28 mouse cellular contexts compared by ENCODE assay signal in the genomic region with DNA sequence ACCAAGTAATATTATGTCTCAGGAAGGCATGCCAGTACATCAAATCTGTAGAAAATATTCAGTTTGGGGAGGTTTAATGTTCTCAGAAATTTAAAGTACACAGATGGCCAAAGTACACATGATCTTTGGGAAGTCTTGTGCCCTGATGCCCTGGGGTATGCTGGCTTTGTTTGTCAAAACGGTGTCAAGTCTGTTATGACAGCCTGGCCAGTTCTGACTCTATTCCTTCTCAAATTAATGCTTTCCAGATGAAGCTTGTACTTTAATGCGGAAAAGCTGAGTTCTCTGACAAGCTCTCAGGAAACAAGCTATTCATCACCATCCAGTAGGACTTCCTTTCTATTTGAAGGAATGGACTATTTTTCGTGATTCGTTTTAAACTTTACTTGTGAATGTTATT.
DNase-seq lines count a peak whose midpoint lies in the region; ATAC-seq and TF ChIP-seq lines count a peak whose summit lies in the region.
"Had no signal": no experiment of that assay in that cellular context is flagged by ENCODE, and none has a peak within 500 bp of the region (broad histone marks: within the 10 kb centered on the region; RNA-seq: fewer than 3 reads in every experiment).

No protein-coding gene starts in this region.

- no peak overlapping the region for H3K4me3 ChIP-seq in lung, embryonic 14.5 days (ENCODE audit: low read depth, low read length)
- no peak overlapping the region for H3K4me3 ChIP-seq in heart, embryonic 12.5 days
- H3K4me3 ChIP-seq: gastrocnemius, adult 2 months; liver, embryonic 12.5 days; midbrain, embryonic 12.5 days; myocyte; stomach, embryonic 15.5 days had no signal

- H3K27ac ChIP-seq in lung, embryonic 14.5 days (ENCODE audit: low read depth) = no peak overlapping the region
- no peak overlapping the region for H3K27ac ChIP-seq in heart, embryonic 12.5 days (ENCODE audit: poor library complexity, severe bottlenecking)
- H3K27ac ChIP-seq: gastrocnemius, adult 2 months; hindbrain, embryonic 14.5 days; liver, embryonic 12.5 days; midbrain, embryonic 12.5 days; stomach, embryonic 15.5 days had no signal

- 30% methylated on average over 4 of the region's 4 CpGs for WGBS in lung, embryonic 14.5 days
- WGBS in heart, embryonic 12.5 days = 55% methylated on average over 4 of the region's 4 CpGs

- H3K9me3 ChIP-seq in lung, embryonic 14.5 days (ENCODE audit: low read depth, low read length) = no peaks in the 10 kb centered on the region
- H3K9me3 ChIP-seq in heart, embryonic 12.5 days (replicated peaks) = no peaks in the 10 kb centered on the region
- H3K9me3 ChIP-seq: liver, embryonic 12.5 days; midbrain, embryonic 12.5 days; stomach, embryonic 15.5 days had no signal

- peak; percentile 1 for DNase-seq in lung, embryonic 14.5 days
- DNase-seq in lung, postnatal 14 days = no peak
- DNase-seq in embryo, embryonic 11.5 days (ENCODE audit: low read depth, low spot score) = peak; percentile 11
- peak; percentile 44 for DNase-seq in forelimb bud, embryonic 11.5 days (ENCODE audit: low read depth, low spot score)
- DNase-seq: adrenal gland, postnatal 10 days; cerebellum, adult 11 months; cerebellum, adult 9-10 months; gastrocnemius, adult 2 months; gastrocnemius, postnatal 36 days; heart, adult 18-20 months; heart, postnatal 4 days; kidney, adult 2 months; kidney, postnatal 4 days; layer of hippocampus, adult 9-11 months; lung, adult 18-20 months; lung, postnatal 10 days; right cerebral cortex, postnatal 25 days had no signal

- no peaks in the 10 kb centered on the region for H3K4me1 ChIP-seq in lung, embryonic 14.5 days (ENCODE audit: insufficient read depth)
- no peaks in the 10 kb centered on the region for H3K4me1 ChIP-seq in heart, embryonic 12.5 days (replicated peaks)
- H3K4me1 ChIP-seq: liver, embryonic 12.5 days; midbrain, embryonic 12.5 days; stomach, embryonic 15.5 days had no signal

- no peak overlapping the region for H3K4me2 ChIP-seq in lung, embryonic 14.5 days
- no peak overlapping the region for H3K4me2 ChIP-seq in heart, embryonic 12.5 days
- H3K4me2 ChIP-seq: heart, embryonic 11.5 days; hindbrain, embryonic 14.5 days; liver, embryonic 12.5 days; midbrain, embryonic 12.5 days; stomach, embryonic 15.5 days had no signal

- ATAC-seq in lung, embryonic 14.5 days (ENCODE audit: insufficient read depth) = no peak
- ATAC-seq in megakaryocyte, adult 5-6 weeks (ENCODE audit: poor library complexity, severe bottlenecking) = no peak
- ATAC-seq in heart, embryonic 12.5 days (ENCODE audit: insufficient number of reproducible peaks, low FRiP score) = no peak
- no peak for ATAC-seq in megakaryocyte-erythroid progenitor cell, adult 5-6 weeks (replicated peaks; ENCODE audit: low FRiP score, low TSS enrichment, poor library complexity, severe bottlenecking)
- ATAC-seq: forebrain, embryonic 14.5 days; liver, embryonic 12.5 days; Patski had no signal

- TF ChIP-seq CTCF in lung, embryonic 14.5 days (IDR thresholded peaks at IDR 0.05; ENCODE audit: low read depth) = no peak

- no peak overlapping the region for H3K9ac ChIP-seq in lung, embryonic 14.5 days
- H3K9ac ChIP-seq in heart, embryonic 12.5 days = no peak overlapping the region
- H3K9ac ChIP-seq: hindbrain, embryonic 14.5 days; liver, embryonic 12.5 days; midbrain, embryonic 12.5 days; stomach, embryonic 15.5 days had no signal

- no peaks in the 10 kb centered on the region for H3K36me3 ChIP-seq in lung, embryonic 14.5 days (ENCODE audit: insufficient read depth)
- H3K36me3 ChIP-seq in heart, embryonic 12.5 days = no peaks in the 10 kb centered on the region
- H3K36me3 ChIP-seq: liver, embryonic 12.5 days; midbrain, embryonic 12.5 days; stomach, embryonic 15.5 days had no signal

- no peaks in the 10 kb centered on the region for H3K27me3 ChIP-seq in lung, embryonic 14.5 days (ENCODE audit: insufficient read depth, low read length)
- H3K27me3 ChIP-seq in heart, embryonic 12.5 days (replicated peaks) = no peaks in the 10 kb centered on the region
- H3K27me3 ChIP-seq: liver, embryonic 12.5 days; midbrain, embryonic 12.5 days; Patski; stomach, embryonic 15.5 days had no signal
